ENCODE assay signal across 8 mouse cellular contexts in genomic region chr4:62593546-62594240, GRCm38 (mm10). TPM values are rescaled to one million over a fixed set of nuclear protein-coding genes. Genes with fewer than 3 reads are reported as not detected.
DNase-seq lines count a peak whose midpoint lies in the region; ATAC-seq and TF ChIP-seq lines count a peak whose summit lies in the region.
"Not testable (repeated sequence)": the region's sequence is repeated elsewhere in the genome, so short reads cannot be mapped to it uniquely, and the experiment has no call there.

No protein-coding gene starts in this region.

- H3K4me2 ChIP-seq in midbrain, embryonic 13.5 days (replicated peaks), result not testable (repeated sequence)

- TF ChIP-seq POLR2A in testis, adult 2 months (IDR thresholded peaks at IDR 0.05; ENCODE audit: control insufficient read depth, low read depth, low read length), result not testable (repeated sequence)

- 92% methylated on average over 24 of the region's 24 CpGs for WGBS in forebrain, embryonic 10.5 days
- 91% methylated on average over 24 of the region's 24 CpGs for WGBS in midbrain, embryonic 13.5 days

- in situ Hi-C loops in ES-E14 (cut with MboI; ENCODE audit: low sequenced_read_pairs in 2 of 2, unreplicated experiment in 2 of 2), result not testable (repeated sequence)

- not testable (repeated sequence) for ATAC-seq in midbrain, embryonic 13.5 days

- H3K9ac ChIP-seq in ES-E14 (ENCODE audit: insufficient read depth, low read depth, low read length, poor library complexity, severe bottlenecking); midbrain, embryonic 13.5 days (replicated peaks): not testable (repeated sequence)

- not testable (repeated sequence) for H3K4me1 ChIP-seq in ES-E14 (ENCODE audit: control insufficient read depth in 2 of 2, insufficient read depth in 2 of 2, low read length in 2 of 2, poor library complexity in 1 of 2); testis, adult 2 months (ENCODE audit: control insufficient read depth, insufficient read depth, low read length)
- H3K4me1 ChIP-seq in forebrain, embryonic 10.5 days, result peaks cover 29% of the 10 kb centered on the region
- peaks cover 20% of the 10 kb centered on the region for H3K4me1 ChIP-seq in midbrain, embryonic 13.5 days (replicated peaks)

- not testable (repeated sequence) for H3K36me3 ChIP-seq in ES-E14 (ENCODE audit: control insufficient read depth, insufficient read depth, low read length, poor library complexity, severe bottlenecking); forebrain, embryonic 10.5 days (replicated peaks); midbrain, embryonic 13.5 days; testis, adult 2 months (ENCODE audit: control insufficient read depth, insufficient read depth, low read length)

- peak; percentile 87 for DNase-seq in CD4-positive helper T cell, adult 2 months (ENCODE audit: low read depth, low spot score)
- not testable (repeated sequence) for DNase-seq in ES-E14 (ENCODE audit: low read depth, low spot score); forebrain, embryonic 10.5 days (ENCODE audit: extremely low spot score, low spot score)
- DNase-seq in induced T-regulatory cell, adult 2 months (ENCODE audit: low read depth), result peak; percentile 86
- peak; percentile 30 for DNase-seq in spleen, adult 12 weeks (ENCODE audit: low spot score)
- DNase-seq in thymus, postnatal 36 days, result peak; percentile 57 to 78

- not testable (repeated sequence) for H3K27ac ChIP-seq in ES-E14 (ENCODE audit: insufficient read depth, low read depth, low read length, poor library complexity, severe bottlenecking); testis, adult 2 months (ENCODE audit: control insufficient read depth, insufficient read depth, low read depth, low read length)
- peak overlapping the region; percentile 44; the same call in 1 of the 2 replicates for H3K27ac ChIP-seq in forebrain, embryonic 10.5 days
- peak overlapping the region; percentile 31; the same call in 1 of the 2 replicates for H3K27ac ChIP-seq in midbrain, embryonic 13.5 days

- H3K27me3 ChIP-seq in forebrain, embryonic 10.5 days (ENCODE audit: poor library complexity, severe bottlenecking); midbrain, embryonic 13.5 days; testis, adult 2 months (ENCODE audit: control insufficient read depth, insufficient read depth, low read length): not testable (repeated sequence)

- not testable (repeated sequence) for H3K9me3 ChIP-seq in ES-E14 (ENCODE audit: control insufficient read depth, insufficient read depth, low read depth, low read length); forebrain, embryonic 10.5 days; midbrain, embryonic 13.5 days

- TF ChIP-seq CTCF in testis, adult 2 months (IDR thresholded peaks at IDR 0.05; ENCODE audit: control insufficient read depth, insufficient read depth, insufficient replicate concordance, low read depth, low read length), result not testable (repeated sequence)

- peak overlapping the region; percentile 3 to 26; a peak in 1 of 4 replicates for H3K4me3 ChIP-seq in ES-E14 (ENCODE audit: insufficient read depth in 1 of 2, low read depth in 1 of 2, low read length in 2 of 2, poor library complexity in 1 of 2, severe bottlenecking in 1 of 2)
- not testable (repeated sequence) for H3K4me3 ChIP-seq in forebrain, embryonic 10.5 days; midbrain, embryonic 13.5 days (replicated peaks)
- peak overlapping the region; percentile 71 for H3K4me3 ChIP-seq in testis, adult 2 months (ENCODE audit: control insufficient read depth, low read depth, low read length)

RNA-seq across cellular contexts. Expression of gene Rgs3, which starts 34.0 kb away (rescaled TPM):
- total RNA-seq in ES-E14 (2012; rRNA removed), result 7.1 and 10.0 TPM in 2 replicates
- polyA plus RNA-seq in forebrain, embryonic 10.5 days (2016; fragmentation: Nextera tagmentation; extraction: Ambion mirVana), result 29.8 and 36.3 TPM in 2 replicates
- polyA plus RNA-seq in midbrain, embryonic 13.5 days (2015; fragmentation: Nextera tagmentation; extraction: Ambion mirVana), result 65.9 and 70.0 TPM in 2 replicates
- 65.5 and 75.4 TPM in 2 replicates for polyA plus RNA-seq in testis, adult 2 months (2012; rRNA removed)
